Mouse (Mus musculus) left cerebral cortex, postnatal 4 days (tissue): ENCODE data around the gene Rnaset2a. TPM values are rescaled to one million over a fixed set of nuclear protein-coding genes. Genes with fewer than 3 reads are reported as not detected.
A peak's percentile ranks its signal among the peaks of the same experiment; 100 is the strongest.
"Not testable (repeated sequence)": the region's sequence is repeated elsewhere in the genome, so short reads cannot be mapped to it uniquely, and the experiment has no call there.

Source experiments
- DNase-seq: peaks from one replicate; pipeline ENCODE4 v3.0.0-alpha.2; 2022
- intact Hi-C: fragments of 180-260 bp; cut with DNase I; formaldehyde crosslinking; loops from one replicate; pipeline ENCODE4 v1.15.1; 2025
- total RNA-seq, 2 experiments: library from RNA; stranded (reverse); gene quantifications; 2 replicates each; pipeline ENCODE4 v1.2.3; 2021

Gene Rnaset2a
- total RNA-seq, 2 experiments from 2014 or later: 4.7 to 5.2 TPM

DNA sequence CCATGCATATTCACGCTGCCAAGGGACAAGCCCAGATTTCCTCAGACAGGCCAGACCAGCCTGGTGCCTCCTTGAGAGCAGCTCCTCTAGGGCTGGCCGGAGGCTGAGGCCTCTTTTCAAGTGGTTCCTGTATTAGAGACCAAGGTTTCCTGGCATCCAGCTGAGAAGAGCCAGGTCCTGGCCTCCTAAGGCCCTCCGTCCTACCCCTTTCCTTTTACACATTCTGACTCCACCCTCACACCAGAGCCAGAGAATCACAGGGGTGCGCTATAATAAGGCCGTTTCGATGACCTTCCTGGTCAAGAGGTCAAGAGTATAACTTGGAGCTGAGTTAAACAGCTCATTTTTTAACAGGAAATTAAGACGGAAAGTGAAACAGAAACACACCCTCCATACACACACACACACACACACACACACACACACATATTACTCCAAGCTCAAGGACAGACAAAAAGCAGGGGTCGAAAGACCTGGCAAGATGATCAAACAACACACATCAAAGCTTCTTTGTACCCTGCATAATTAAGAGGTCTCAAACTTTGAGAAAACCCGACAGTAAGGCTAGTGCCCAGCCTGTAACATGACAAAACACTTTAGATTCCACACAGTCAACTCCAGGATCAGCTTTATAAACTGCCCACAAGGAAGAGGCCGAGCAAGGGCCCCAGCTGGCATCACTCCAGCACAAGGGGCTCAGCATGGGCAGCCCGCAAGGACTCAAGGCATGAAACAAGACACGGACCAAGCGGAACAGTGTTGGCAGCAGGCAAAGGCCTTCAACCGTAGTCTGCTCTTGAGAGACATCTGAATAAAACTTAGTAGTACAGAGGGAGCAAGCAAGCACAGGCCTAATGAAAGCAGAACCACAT, 3.9 kb downstream of the Rnaset2a start:
- intact Hi-C loops: not testable (repeated sequence)
- DNase-seq: peak; percentile 34

GRCm38 (mm10) chr17:8140210-8140609, 7.7 kb downstream of the Rnaset2a start:
- intact Hi-C loops, DNase-seq: not testable (repeated sequence)

GRCm38 (mm10) chr17:8138116-8138515, 9.8 kb downstream of the Rnaset2a start:
- intact Hi-C loops, DNase-seq: not testable (repeated sequence)

DNA sequence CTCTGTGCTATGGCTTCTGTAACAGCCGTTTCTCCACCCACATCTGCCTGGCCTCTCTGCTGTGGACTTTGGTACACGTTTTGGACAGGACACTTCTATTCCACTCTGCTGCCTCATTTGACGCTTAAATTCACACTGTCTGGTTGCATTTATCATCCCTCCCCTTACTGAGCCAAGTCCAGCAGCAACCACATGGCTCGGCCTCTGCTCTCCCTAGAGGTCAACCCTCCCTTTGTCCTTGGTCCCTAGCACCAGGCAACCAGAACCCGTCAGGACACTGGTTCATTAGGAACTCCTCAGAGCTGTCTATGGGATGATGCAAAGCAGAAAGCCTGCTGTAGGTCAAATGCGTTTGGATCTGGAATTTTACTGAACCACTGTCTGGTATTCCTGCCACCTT, 17.0 kb downstream of the Rnaset2a start:
- intact Hi-C loops, DNase-seq: not testable (repeated sequence)

GRCm38 (mm10) chr17:8129578-8129977, 18.3 kb downstream of the Rnaset2a start:
- intact Hi-C loops, DNase-seq: not testable (repeated sequence)

- intact Hi-C loops, DNase-seq: not testable (repeated sequence)
Measured at GRCm38 (mm10) chr17:8128326-8128993, 19.4 kb downstream of the Rnaset2a start.

DNA sequence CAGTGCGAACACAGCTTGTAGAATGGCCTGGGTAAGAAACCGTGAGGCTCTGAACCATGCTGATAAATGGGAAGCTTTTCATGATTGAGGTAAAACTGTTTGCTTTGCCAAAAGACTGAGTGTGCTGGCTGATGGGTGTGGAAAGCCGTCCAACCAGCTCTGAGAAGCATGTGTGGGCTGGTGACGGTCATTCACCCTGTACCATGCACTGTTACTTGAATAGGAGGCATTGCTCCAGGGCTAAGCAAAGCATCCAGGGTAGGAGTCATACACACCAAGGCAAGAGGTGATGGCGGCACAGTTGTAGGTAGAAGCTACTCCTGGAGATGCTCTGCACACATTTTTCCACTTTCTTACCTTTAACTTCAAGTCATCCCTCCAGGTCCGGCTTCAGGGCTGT, 23.3 kb downstream of the Rnaset2a start:
- intact Hi-C loops: not testable (repeated sequence)

DNA sequence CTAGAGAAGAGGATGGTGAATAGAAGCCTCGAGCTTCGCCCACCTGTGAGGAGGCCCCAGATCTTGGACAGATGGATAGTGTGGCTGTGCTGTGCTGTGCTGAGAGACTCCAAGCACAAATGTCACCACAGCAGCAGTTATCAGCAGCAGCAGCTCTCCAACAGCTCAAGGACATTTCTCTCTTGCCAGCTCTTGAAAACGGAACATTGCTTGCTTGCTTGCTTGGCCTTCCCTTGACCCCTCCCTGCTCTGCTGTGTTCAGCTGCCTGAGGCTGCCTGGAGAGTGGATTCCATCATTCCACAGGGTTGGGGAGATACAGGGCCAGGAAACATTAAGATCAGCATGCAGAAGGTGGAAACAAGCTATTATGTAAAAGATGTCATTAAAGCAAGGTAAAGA, 24.9 kb downstream of the Rnaset2a start:
- DNase-seq, intact Hi-C loops: not testable (repeated sequence)

More for the DNA sequence above, 23.3 kb downstream of the Rnaset2a start:
- not testable (repeated sequence) for DNase-seq

GRCm38 (mm10) chr17:8116928-8117327, 31.0 kb downstream of the Rnaset2a start:
- DNase-seq, intact Hi-C loops: not testable (repeated sequence)

- intact Hi-C loops, DNase-seq: not testable (repeated sequence)
Measured at GRCm38 (mm10) chr17:8116378-8116777, 31.5 kb downstream of the Rnaset2a start.

DNA sequence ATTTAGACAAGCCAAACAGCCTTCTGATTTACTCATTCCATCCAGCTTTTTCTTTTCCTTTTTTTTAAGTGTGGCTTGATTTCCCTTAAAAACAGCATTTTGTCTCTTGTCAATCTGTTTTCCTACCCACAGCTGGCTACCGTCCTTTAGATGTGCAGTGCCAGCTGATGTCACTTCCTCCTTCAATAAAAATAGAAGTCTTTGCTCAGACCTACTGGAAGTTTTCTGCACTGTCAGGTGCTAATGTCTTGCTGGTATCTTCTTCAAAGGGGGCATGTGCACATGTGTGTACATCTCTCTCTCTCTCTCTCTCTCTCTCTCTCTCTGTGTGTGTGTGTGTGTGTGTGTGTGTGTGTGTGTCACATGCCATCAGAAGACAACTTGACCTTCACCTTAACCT, 35.7 kb downstream of the Rnaset2a start:
- intact Hi-C loops, DNase-seq: not testable (repeated sequence)

- DNase-seq, intact Hi-C loops: not testable (repeated sequence)
Measured at GRCm38 (mm10) chr17:8101297-8101609, 46.6 kb downstream of the Rnaset2a start.

- DNase-seq, intact Hi-C loops: not testable (repeated sequence)
Measured at GRCm38 (mm10) chr17:8100405-8101296, 47.2 kb downstream of the Rnaset2a start.

DNA sequence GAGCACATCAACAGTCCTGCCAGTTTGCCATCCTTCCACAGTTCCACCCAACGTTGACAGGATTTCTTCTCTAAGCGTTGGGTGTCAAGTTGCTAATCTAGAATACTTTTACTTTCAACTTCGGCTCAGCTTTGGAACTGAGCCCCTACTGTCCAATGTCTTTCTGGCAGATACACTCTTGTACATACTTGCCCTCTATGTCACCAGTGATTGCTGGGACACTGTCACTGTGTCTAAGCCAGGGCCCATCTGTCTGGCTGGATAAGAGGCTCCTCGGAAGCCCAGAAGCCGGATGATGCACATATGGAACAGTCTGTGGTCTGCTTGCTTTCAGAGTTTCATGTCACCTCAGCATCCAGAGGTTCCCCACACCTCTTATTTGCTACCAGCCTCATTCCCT, 51.7 kb downstream of the Rnaset2a start:
- DNase-seq, intact Hi-C loops: not testable (repeated sequence)

DNA sequence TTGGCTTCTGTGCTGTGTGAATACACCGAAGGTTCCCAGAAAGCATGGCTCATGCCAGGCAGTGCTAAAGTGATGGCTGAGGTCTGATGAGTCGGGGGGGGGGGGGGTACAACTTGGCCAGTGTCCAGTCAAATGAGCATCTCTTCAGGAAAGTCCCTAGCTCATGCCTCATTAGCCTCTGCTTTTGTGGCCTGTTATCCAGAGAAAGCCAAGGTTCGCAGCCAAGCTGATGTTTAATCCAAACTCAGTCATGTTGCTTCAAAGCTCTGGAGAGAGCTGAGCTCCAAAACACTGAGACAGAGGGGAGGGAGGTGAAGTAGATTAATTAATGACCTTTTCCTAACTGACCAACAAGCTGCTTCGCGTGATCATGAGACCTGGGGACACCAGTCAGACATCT, 52.2 kb downstream of the Rnaset2a start:
- DNase-seq, intact Hi-C loops: not testable (repeated sequence)

- DNase-seq, intact Hi-C loops: not testable (repeated sequence)
Measured at GRCm38 (mm10) chr17:8092537-8093526, 55.1 kb downstream of the Rnaset2a start.

DNA sequence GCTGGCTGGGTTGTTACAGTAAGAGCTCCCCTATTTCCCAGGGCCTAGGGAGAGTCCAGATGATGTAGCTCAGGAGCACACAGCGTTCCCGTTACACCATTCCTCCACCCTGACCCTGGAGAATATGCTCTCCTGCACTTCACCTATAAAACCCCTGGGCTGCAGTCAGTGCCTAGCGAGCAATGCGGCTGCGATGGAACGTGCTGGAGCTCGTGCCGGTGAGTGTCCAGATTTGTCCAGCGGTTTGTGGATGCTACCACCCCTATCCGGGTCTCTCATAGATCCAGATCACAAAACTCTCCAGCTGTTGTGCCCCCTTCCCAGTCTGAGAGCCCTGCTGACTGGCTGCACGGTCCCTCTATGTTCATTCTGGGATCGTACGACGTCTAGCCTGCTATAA, 56.6 kb downstream of the Rnaset2a start:
- intact Hi-C loops, DNase-seq: not testable (repeated sequence)

- intact Hi-C loops: not testable (repeated sequence)
Measured at GRCm38 (mm10) chr17:8069847-8070246, 78.0 kb downstream of the Rnaset2a start.

More at GRCm38 (mm10) chr17:8069847-8070246, 78.0 kb downstream of the Rnaset2a start:
- DNase-seq: not testable (repeated sequence)
